Mouse (Mus musculus): ENCODE results near the gene Inppl1. TPM values are rescaled to one million over a fixed set of nuclear protein-coding genes. Genes with fewer than 3 reads are reported as not detected.

Inppl1 gene
- total RNA-seq, 1 experiment from 2014 or later = 87.4 TPM

Small RNAs within 50 kb of the gene (microRNA-seq; reads per million reads assigned to microRNA genes)
- gene Gm22655 = 0 reads per million in 2 experiments

Other genes starting within 250 kb of the Inppl1 start
- 97.0 and 101 TPM in 2 replicates for gene Clpb, start 174.6 kb downstream of the Inppl1 start, total RNA-seq (2021)
- gene Phox2a, start 19.9 kb downstream of the Inppl1 start, total RNA-seq (2021) = 25.7 and 30.6 TPM in 2 replicates
- gene Folr2, start 19.0 kb upstream of the Inppl1 start, total RNA-seq (2021) = 2.9 and 3.9 TPM in 2 replicates
- 24.0 and 27.0 TPM in 2 replicates for gene Anapc15, start 25.5 kb upstream of the Inppl1 start, total RNA-seq (2021)
- 2.6 and 3.0 TPM in 2 replicates for gene Folr1, start 32.6 kb upstream of the Inppl1 start, total RNA-seq (2021)
- 116 and 118 TPM in 2 replicates for gene Lamtor1, start 67.7 kb upstream of the Inppl1 start, total RNA-seq (2021)
- not detected in 2 replicates for gene Tomt, start 68.1 kb upstream of the Inppl1 start, total RNA-seq (2021)
- gene Lrrc51, start 95.7 kb upstream of the Inppl1 start, total RNA-seq (2021) = 6.0 and 7.3 TPM in 2 replicates
- gene Numa1, start 95.9 kb upstream of the Inppl1 start, total RNA-seq (2021) = 154 and 164 TPM in 2 replicates
- 5.6 and 5.8 TPM in 2 replicates for gene Il18bp, start 180.5 kb upstream of the Inppl1 start, total RNA-seq (2021)
- 30.4 and 32.0 TPM in 2 replicates for gene Rnf121, start 227.2 kb upstream of the Inppl1 start, total RNA-seq (2021)
- gene Xndc1, start 227.3 kb upstream of the Inppl1 start, total RNA-seq (2021) = 12.1 and 17.2 TPM in 2 replicates
- 1.2 and 1.5 TPM in 2 replicates for gene Xntrpc, start 227.5 kb upstream of the Inppl1 start, total RNA-seq (2021)
- not detected in 2 replicates for gene Trpc2, start 244.9 kb upstream of the Inppl1 start, total RNA-seq (2021)